Mouse (Mus musculus) c-Kit-negative CD71-positive TER-119-positive erythroid progenitor cells, embryonic 14.5 days (primary cell): Measurements from ENCODE around the gene Mrpl41.
"Not testable (repeated sequence)": the region's sequence is repeated elsewhere in the genome, so short reads cannot be mapped to it uniquely, and the experiment has no call there.

Experiments
- DNase-seq: peaks from one replicate; pipeline ENCODE4 v3.0.0-alpha.2; 2013; ENCODE audit warnings: low read depth, low spot score

Mrpl41 gene

GRCm38 (mm10) chr2:24974906-24975703 is at the start of gene Mrpl41:
Gene Mrpl41 (minus strand): TSS chr2:24975098.
- DNase-seq = peak; percentile 88

- DNase-seq = no peak
Observed at GRCm38 (mm10) chr2:25022678-25023077, 47.8 kb upstream of the Mrpl41 start.

- DNase-seq = peak; percentile 8
Observed at GRCm38 (mm10) chr2:25008250-25008649, 33.4 kb upstream of the Mrpl41 start.

- no peak for DNase-seq
Observed at GRCm38 (mm10) chr2:25006767-25007166, 31.9 kb upstream of the Mrpl41 start.

GRCm38 (mm10) chr2:25003946-25004786 is 29.3 kb upstream of the Mrpl41 start:
- DNase-seq = peak; percentile 8

GRCm38 (mm10) chr2:25000544-25001235 is 25.8 kb upstream of the Mrpl41 start:
- no peak for DNase-seq

GRCm38 (mm10) chr2:24996471-24996870 is 21.6 kb upstream of the Mrpl41 start:
- no peak for DNase-seq

- DNase-seq = no peak
Observed at GRCm38 (mm10) chr2:24995332-24995731, 20.4 kb upstream of the Mrpl41 start.

- DNase-seq = no peak
Observed at GRCm38 (mm10) chr2:24987762-24988161, 12.9 kb upstream of the Mrpl41 start.

GRCm38 (mm10) chr2:24976960-24977359 is 2.1 kb upstream of the Mrpl41 start:
- peak; percentile 61 for DNase-seq

GRCm38 (mm10) chr2:24975704-24976297 is 903 bp upstream of the Mrpl41 start, which contains the start of gene Pnpla7:
Gene Pnpla7 (plus strand): TSS chr2:24976033.
- peak; percentile 54 for DNase-seq

GRCm38 (mm10) chr2:24974452-24974851 is 446 bp downstream of the Mrpl41 start:
- not testable (repeated sequence) for DNase-seq

GRCm38 (mm10) chr2:24970386-24970785 is 4.5 kb downstream of the Mrpl41 start:
- DNase-seq = no peak

- peak; percentile 66 for DNase-seq
Observed at GRCm38 (mm10) chr2:24962304-24963000, 12.4 kb downstream of the Mrpl41 start, which contains the start of gene Dph7. Gene Dph7 (plus strand): TSS chr2:24962400.

GRCm38 (mm10) chr2:24960910-24961309 is 14.0 kb downstream of the Mrpl41 start:
- DNase-seq = no peak

- DNase-seq = no peak
Observed at GRCm38 (mm10) chr2:24952537-24953055, 22.3 kb downstream of the Mrpl41 start.

GRCm38 (mm10) chr2:24950189-24950535 is 24.7 kb downstream of the Mrpl41 start:
- DNase-seq = peak; percentile 30

- DNase-seq = peak; percentile 95
Observed at GRCm38 (mm10) chr2:24949421-24950188, 25.3 kb downstream of the Mrpl41 start, which contains the start of gene Zmynd19. Gene Zmynd19 (plus strand): TSS chr2:24949792.

GRCm38 (mm10) chr2:24944304-24944703 is 30.6 kb downstream of the Mrpl41 start:
- DNase-seq = not testable (repeated sequence)

GRCm38 (mm10) chr2:24942092-24942491 is 32.8 kb downstream of the Mrpl41 start:
- DNase-seq = no peak
